Mouse (Mus musculus): ENCODE measurements around the gene Casp4. TPM values are rescaled to one million over a fixed set of nuclear protein-coding genes. Genes with fewer than 3 reads are reported as not detected.

Casp4 gene
- under 1 TPM; 0.31 to 0.37 TPM for total RNA-seq (2021)

DNA sequence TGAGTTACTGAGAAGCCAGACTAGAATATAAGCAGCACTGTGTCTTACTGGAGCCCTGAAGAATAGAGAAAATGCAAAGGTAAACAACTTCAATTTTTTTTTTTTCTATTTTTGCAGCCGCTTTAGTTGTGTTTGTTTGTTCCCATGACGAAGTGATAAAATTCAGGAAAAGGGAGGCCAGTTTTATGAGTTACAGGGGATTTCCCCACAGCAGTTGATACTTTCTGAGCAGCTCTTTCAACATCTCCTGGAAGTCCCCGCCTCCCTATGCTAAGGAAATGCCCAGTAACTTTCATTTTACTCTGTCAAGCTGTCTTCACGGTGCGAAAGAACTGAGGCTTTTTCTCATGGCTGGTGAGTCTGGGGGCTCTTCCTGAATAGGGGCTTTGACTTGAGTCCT lies at the start of gene Casp4:
Casp4 (plus strand) TSS at position 268 of the 400 bp plus-strand sequence.
- DNase-seq (ENCODE audit: extremely low spot score in 1 of 2, low spot score in 1 of 2), result no peak

DNA sequence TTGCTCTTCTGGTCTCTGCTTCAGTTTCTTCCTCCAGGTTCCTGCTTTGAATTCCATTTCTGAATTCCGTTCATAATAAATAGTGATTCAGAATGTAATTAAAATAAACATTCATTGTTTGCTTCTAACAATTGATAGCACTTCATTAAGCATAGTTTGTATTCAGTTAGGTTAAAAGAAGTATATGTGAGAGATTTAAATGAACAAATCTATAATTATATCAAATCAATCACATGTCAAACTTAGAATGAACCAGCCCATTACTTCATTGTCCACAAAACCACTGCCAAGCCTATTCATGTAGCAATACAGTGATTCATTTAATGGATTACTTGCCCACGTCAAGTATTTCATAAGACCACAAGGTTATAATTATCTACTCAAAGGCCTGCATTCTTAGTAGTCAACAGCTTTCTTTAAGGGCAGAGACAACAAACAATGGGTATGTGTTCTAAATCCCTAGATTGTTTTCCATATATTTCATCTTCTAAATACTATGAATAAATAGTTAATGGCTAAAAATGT lies 44.6 kb upstream of the Casp4 start:
- DNase-seq (ENCODE audit: extremely low spot score in 1 of 2, low spot score in 1 of 2), result no peak

DNA sequence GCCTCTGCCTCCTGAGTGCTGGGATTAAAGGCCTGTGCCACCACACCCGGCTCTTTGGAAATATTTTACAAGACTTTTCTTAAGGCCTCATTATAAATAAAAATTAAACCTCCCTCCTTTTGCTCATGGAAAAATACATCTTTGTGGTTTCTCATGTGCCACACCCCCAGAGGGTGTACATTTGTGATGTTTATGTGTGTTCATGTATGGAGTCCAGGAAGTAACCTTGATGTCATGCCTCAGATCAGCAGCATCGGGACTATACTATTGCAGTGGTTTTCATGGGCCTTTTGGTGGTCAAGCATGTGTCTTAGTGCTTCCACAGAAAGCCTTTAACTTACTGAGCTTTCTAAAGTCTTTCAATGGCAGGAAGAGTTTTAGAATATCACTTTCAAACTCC lies 38.4 kb upstream of the Casp4 start:
- DNase-seq (ENCODE audit: extremely low spot score in 1 of 2, low spot score in 1 of 2), result no peak

DNA sequence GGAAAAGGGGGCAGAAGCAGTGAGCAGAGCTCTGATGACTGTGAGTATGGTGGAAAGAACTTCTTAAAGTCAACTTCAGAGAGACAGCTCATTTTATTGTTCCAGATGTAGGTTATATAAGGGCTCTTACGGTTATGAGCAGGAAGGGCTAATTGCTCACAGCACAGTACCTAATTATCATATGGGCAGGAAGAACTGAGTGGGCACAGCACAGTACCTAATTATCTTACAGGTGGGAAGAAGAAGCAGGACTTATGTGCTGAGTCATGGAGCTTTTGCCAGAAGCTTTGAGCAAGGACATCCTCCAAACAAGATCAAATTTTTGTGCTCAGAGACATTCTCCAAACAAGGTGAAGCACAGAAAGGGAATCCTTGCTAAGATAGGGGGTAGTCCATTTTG lies 37.7 kb upstream of the Casp4 start:
- DNase-seq (ENCODE audit: extremely low spot score in 1 of 2, low spot score in 1 of 2), result no peak

DNA sequence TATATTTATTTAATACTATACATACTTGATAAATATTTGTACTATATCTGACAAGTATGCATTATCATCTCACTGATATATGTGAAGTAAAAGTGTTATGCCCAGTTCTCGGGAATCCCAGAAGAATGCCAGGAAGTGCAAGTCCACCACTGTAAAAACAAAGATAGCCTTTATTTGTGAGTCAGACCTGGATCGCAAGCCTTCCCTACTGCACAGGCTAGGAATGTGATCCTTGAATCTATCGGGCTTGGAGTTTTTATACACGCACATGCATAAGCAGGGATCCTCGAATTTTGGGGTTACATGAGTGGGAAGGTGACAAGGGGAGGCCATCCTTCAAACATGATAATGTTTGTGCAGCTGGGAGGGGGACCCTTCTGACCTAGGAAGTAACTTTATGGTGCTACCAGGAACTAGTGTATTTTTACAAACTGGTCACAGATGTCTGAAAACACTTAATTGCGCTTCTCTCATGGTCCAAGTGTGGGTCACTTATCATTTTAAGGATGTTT lies 37.2 kb upstream of the Casp4 start:
- DNase-seq (ENCODE audit: extremely low spot score in 1 of 2, low spot score in 1 of 2), result no peak

DNA sequence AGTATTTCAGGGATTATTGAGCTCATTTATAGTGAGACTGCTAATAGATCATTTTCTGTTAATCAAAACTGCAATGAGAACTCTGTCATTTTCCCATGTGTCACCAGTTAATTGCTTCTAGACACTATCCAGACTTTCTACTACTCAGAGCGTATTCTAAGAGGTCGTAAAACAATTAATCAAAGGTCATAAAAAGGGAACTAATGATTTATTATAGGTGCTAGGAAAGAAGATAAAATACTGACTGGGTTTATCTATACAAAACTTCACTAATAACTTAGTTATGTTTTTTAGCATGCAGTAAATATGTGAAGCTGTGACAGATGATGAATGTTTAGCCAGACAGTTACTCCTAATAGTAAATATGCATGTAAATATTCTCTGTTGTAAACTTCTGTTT lies 22.6 kb upstream of the Casp4 start:
- DNase-seq (ENCODE audit: extremely low spot score in 1 of 2, low spot score in 1 of 2), result no peak

DNA sequence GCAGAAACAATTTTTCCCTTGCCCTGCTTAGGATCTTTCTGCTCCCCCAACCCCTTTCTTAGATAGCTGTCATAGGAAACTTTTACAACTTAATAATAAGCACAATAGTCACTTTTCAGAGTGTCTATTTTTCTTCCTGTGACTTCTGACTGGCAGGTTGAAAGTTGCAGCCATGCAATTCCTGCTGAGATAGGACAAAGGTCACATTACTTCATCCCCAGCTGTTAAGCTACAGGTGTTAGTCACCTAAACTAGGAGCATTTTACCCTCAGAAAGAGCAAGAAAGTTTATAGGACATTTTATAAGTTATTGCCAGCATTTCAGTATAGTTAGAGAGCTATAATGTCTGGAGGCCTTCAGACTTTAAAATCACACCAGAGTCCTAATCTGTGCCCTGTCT lies 22.0 kb upstream of the Casp4 start:
- DNase-seq (ENCODE audit: extremely low spot score in 1 of 2, low spot score in 1 of 2), result no peak

DNA sequence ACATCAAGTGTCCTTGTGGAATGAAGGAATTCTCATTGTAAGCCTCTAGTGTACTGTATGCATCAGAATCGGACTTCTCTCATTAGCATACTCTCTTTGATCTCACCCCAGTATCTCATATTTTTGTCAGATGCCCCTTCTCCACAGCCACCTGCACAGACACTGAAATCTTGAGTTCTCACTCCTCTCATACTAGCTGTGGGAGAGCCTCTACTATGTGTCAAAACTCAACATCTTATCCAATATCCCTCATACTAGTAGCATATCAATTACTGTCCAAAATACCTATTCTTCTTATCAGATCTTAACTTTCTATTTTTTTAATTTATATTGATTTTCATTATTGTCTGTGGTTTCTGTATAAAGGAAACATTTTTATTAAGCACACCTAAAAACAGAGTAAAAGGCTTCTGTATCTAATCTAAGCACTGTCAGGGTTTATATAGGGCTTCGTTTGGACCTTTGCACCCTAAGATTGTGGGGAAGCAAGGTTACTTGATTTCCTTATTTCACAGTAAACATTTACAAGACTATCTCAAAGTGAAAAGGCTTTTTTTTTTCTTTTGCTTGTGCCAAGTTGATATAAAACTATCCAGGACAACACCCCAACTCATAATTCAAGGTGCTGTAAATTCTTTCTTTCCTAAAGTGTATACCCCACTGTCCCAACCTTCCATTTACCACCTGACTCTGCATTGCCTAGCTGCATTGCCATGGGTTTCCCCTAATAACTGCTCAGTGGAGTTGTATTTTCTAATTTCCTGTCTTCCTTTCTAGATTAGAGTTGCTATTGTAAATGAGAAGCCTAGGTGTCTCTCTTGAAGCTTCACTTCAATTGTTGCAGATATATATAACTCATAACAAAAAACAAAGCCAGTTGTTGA lies 12.0 kb upstream of the Casp4 start:
- DNase-seq (ENCODE audit: extremely low spot score in 1 of 2, low spot score in 1 of 2), result no peak

DNA sequence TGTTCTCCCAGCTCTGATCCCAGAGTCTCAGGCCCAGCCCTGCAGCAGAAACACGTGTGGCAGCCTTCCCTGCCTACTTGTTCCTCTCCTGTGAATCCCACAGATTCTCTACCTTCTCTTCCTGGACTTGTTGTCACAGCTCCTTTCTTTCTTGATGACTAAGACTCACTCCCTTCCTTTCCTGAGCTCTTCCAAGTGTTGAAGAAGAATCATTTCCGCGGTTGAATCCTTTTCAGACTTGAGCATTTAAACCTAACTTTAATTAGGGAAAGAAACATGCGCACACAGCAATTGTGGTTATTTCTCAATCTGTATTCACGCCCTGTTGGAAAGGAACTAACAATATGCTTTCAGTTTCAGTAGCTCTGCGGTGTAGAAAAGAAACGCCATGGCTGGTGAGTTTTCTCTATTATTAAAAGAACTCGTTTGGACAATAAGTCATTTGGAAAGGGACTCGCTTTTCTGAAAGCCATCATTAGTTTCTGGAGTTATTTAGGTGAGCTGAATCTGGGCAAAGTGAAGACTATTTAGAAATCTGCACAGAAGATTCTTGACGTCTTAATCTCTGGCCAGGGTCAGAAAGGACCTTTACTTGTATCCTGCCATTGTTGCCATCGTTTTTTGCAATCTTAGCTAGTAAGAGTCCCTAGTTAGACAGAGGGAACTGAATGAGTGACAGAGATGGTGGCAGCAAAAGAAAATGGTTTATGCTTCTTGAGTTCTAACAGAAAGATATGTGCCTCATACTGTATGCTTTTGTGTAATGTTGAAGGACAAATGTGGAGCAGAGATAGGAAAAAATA lies 10.1 kb upstream of the Casp4 start, which contains the start of gene Casp1:
Casp1 (plus strand) TSS at position 189 of the 803 bp plus-strand sequence.
- no peak for DNase-seq (ENCODE audit: extremely low spot score in 1 of 2, low spot score in 1 of 2)

DNA sequence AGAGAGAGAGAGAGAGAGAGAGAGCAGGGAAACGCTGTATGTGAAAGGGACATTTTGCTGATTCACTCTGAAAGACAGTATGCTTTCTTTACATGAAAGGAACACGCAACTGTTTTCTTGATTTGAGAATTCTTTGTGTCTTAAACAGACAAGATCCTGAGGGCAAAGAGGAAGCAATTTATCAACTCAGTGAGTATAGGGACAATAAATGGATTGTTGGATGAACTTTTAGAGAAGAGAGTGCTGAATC lies 9.6 kb upstream of the Casp4 start:
- DNase-seq (ENCODE audit: extremely low spot score in 1 of 2, low spot score in 1 of 2), result no peak

DNA sequence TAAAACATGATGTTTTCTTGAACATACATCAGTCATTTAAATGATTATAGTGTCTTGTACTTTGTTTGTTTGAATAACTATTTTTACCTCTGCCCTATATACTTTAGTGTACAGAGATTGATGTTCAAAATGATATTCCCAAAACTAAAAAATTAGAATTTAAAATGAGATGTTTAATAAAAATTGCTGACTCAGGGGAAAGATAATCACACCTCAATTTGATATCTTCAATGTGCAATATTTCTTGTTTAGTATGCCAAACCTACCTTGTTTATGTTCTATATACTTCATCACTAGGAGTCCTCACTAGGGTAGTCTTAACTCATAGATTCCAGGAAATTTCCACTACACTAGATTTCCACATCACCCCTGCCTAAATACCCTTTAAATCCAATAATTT lies 1.5 kb downstream of the Casp4 start:
- DNase-seq (ENCODE audit: extremely low spot score in 1 of 2, low spot score in 1 of 2), result no peak

DNA sequence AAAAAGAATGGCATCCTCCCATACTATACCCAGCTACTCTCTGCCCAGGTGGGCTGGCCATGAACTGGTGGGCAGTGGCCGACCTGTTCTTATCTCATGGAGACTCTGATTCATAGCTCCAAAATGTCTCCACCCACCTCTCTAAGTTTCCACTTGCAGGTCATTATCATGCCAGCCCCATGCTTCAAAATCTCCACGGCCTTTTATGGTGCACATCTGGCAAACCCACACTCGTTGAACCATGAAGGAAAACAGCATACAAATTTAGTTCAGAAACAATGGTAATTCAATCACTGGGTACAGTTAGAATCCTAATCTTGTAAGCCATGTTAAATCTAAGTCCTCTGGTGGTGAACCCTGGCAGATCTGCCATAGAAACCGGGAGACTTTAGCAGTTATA lies 2.8 kb downstream of the Casp4 start:
- no peak for DNase-seq (ENCODE audit: extremely low spot score in 1 of 2, low spot score in 1 of 2)

DNA sequence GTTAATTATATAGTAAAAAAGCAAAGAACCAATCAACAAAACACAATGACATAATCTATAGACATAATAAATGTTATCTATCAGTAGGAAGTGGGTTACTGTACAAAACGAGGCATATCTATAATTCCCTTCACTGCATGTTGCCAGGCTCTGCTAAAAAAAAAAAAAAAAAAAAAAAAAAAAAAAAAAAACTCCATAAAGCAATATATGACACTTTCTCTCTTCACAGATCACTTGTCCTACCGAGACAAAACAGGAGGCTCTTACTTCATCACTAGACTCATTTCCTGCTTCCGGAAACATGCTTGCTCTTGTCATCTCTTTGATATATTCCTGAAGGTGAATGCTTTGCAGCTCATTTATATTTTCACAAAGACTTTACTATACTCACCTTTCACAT lies 19.6 kb downstream of the Casp4 start:
- DNase-seq (ENCODE audit: extremely low spot score in 1 of 2, low spot score in 1 of 2), result no peak

DNA sequence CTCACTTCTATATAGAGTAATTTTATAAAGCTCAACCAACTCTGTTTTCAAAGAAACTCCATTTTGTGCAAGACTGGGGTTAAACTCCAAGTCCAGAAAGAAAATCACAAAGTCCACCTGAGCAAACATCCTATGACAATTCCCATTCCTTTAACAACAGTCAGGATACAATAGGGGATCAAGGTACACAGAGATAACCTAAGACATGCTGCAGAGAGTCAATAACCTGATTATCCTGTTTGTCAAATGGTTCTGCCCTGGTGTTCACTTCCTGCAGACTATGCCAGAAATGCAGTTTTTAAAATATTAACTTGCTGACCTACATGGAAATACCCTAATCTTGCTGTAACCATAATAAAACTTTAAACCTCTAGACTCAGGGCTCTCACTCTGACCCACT lies 23.8 kb downstream of the Casp4 start:
- DNase-seq (ENCODE audit: extremely low spot score in 1 of 2, low spot score in 1 of 2), result no peak

DNA sequence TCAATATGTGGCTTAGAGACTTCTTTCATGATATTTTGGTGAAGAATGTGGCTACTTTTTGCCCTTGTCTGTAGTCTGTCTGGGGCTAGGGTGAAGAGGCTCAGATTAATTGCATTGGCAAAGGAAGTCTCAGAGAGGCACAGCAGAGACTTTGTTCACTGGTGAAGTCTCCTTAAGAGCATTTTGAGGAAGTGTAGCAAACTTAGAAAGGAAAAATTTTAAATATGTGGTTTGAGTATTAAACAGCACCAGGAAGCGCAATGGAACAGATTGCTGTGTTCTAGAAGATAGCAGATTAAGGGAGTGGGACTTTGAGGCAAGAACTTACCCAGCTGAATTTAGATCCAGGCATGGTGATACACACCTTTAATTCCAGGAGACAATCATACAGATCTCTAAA lies 24.8 kb downstream of the Casp4 start:
- no peak for DNase-seq (ENCODE audit: extremely low spot score in 1 of 2, low spot score in 1 of 2)

DNA sequence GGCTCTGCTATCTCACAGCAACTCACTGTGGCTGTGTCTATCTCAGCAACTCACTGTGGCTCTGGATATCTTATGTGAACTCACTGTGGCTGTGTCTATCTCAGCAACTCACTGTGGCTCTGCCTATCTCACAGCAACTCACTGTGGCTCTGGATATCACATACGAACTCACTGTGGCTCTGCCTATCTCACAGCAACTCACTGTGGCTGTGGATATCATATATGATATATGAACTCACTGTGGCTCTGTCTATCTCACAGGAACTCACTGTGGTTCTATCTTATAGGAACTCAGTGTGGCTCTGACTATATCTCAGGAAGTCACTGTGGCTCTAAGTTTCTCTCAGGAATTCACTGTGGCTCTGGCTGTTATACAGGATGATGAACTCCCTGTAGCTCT lies 34.5 kb downstream of the Casp4 start:
- no peak for DNase-seq (ENCODE audit: extremely low spot score in 1 of 2, low spot score in 1 of 2)

DNA sequence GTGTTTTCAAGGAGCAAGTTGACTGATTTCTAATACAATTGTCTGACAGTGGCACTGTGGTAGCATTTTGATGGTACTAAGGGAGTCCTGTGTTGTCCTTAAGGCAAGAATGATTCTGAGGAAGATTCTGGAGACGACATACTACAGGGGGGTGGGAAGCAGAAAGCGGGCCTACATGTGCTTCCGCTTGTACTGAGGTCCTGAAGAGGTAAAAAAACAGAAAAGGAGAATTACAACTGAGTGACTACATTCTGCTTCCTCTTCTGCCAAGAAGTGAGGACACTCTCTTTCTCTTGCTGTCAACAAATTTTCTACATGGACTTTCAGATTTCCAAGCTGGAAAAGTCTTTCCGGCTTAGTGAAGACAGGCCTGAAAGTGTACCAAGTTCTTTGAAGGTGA lies 35.5 kb downstream of the Casp4 start:
- DNase-seq (ENCODE audit: extremely low spot score in 1 of 2, low spot score in 1 of 2), result no peak

DNA sequence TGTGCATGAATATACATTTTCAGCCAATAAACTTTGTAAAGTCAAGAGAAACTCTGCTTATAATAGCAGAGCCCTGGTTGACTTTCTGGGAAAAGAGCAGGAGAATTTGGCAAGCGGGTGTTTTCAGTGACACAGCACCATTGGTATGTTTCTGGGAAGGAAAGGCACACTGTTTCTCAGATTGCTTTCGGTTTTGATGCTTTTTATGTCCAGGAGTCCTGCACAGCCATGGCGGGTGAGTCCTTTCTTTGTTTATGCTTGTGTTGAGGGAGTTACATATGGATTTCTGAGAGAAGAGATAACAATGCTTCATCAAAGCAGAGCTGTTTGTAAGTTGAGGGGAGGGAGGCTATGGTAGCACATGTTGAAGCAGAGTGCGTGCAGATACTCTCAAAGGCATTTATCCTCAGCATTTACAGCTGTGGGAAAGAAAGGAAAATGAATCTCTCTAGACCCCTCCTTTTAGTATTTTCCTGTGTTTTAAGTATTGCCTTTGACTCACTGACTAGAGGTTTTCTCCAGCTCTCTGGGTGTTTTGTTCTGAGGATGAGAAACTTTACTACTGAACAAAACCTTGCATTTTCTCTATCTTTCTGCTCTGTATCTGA lies 36.8 kb downstream of the Casp4 start, which contains the start of gene Casp12:
Casp12 (plus strand) TSS at position 140 of the 608 bp plus-strand sequence.
- no peak for DNase-seq (ENCODE audit: extremely low spot score in 1 of 2, low spot score in 1 of 2)

DNA sequence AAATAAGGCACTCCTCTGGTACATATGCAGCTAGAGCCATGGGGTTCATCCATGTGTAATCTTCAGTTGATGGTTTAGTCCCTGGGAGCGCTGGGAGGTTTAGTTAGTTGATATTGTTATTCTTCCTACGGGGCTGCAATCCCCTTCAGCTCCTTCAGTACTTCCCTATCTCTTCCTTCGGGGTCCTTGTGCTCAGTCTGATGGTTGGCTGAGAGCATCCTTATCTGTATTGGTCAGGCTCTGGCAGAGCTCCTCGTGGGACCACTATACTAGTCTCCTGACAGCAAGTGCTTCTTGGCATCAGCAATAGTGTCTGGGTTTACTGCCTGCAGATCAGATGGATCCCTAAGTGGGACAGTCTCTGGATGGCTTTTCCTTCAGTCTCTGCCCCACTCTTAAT lies 38.8 kb downstream of the Casp4 start:
- DNase-seq (ENCODE audit: extremely low spot score in 1 of 2, low spot score in 1 of 2), result no peak

DNA sequence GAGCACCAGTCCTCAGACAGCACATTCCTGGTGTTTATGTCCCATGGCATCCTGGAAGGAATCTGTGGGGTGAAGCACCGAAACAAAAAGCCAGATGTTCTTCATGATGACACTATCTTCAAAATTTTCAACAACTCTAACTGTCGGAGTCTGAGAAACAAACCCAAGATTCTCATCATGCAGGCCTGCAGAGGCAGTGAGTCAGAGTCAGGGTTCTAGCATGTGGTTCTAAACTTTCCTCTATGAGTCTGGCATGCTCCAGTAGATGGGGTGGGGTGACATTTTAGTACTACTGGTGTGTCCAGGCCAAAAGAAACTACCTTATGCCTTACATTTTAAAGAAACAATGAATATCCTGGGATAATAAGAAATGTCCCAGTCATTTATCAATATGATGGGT lies 45.0 kb downstream of the Casp4 start:
- DNase-seq (ENCODE audit: extremely low spot score in 1 of 2, low spot score in 1 of 2), result no peak

DNA sequence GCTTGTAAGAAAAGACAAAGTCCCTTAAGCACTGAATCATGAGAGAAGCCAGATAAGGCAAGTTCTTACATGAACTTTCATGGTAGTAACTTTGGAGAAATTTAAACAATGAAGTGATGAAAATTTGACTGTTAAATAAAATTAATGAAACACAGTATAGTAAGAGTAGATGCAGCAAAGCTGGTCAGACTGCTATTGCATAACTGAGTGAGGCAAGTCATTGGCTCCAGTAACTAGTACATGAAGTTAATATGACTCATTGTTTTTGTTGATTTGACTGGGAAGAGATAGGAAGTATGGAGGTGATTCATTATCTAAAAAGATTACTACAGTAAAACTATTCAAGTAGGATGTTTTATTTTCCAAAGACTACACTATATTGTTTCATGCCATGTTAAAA lies 48.2 kb downstream of the Casp4 start:
- no peak for DNase-seq (ENCODE audit: extremely low spot score in 1 of 2, low spot score in 1 of 2)

Measured in layer of hippocampus, postnatal 25 days (tissue).